Mouse (Mus musculus) kidney, postnatal 0 days (tissue): ENCODE data around the gene Kmt5a. TPM values are rescaled to one million over a fixed set of nuclear protein-coding genes. Genes with fewer than 3 reads are reported as not detected.
A peak's percentile ranks its signal among the peaks of the same experiment; 100 is the strongest.
"Not testable (repeated sequence)": the region's sequence is repeated elsewhere in the genome, so short reads cannot be mapped to it uniquely, and the experiment has no call there.

Experiments used
- ATAC-seq: fragments of 200-750 bp; cut with Nextera tagmentation; replicated peaks from 2 replicates; pipeline ENCODE4 v1.8.0; 2017; ENCODE audit warnings: low read depth, moderate number of reproducible peaks, moderate TSS enrichment, moderate library complexity; ENCODE audit not compliant: low FRiP score
- DNase-seq: peaks from one replicate; pipeline ENCODE4 v3.0.0-alpha.2; 2016; ENCODE audit warnings: low spot score
- H3K27ac ChIP-seq: fragments of 300-500 bp; sonication (generic); 2 replicates; pipeline ENCODE4 v1.5.1; 2014; ENCODE audit warnings: mild to moderate bottlenecking
- H3K27me3 ChIP-seq: fragments of 300-500 bp; sonication (generic); 2 replicates; pipeline ENCODE4 v1.6.1; 2014; ENCODE audit warnings: low read length, mixed read lengths; ENCODE audit not compliant: insufficient read depth
- H3K36me3 ChIP-seq: fragments of 300-500 bp; sonication (generic); 2 replicates; pipeline ENCODE4 v1.6.1; 2014; ENCODE audit warnings: low read length, mixed read lengths; ENCODE audit not compliant: insufficient read depth
- H3K4me1 ChIP-seq: fragments of 300-500 bp; sonication (generic); replicated peaks from 2 replicates; pipeline ENCODE4 v1.6.1; 2014; ENCODE audit warnings: antibody characterized with exemption, low read length, mixed read lengths; ENCODE audit not compliant: insufficient read depth
- H3K4me2 ChIP-seq: fragments of 300-500 bp; sonication (generic); 2 replicates; pipeline ENCODE4 v1.6.1; 2014; ENCODE audit warnings: mild to moderate bottlenecking, low read length, moderate library complexity, mixed read lengths
- H3K4me3 ChIP-seq: fragments of 300-500 bp; sonication (generic); replicated peaks from 2 replicates; pipeline ENCODE4 v1.5.1; 2014; ENCODE audit warnings: low read depth, low read length
- H3K9ac ChIP-seq: fragments of 300-500 bp; sonication (generic); 2 replicates; pipeline ENCODE4 v1.6.1; 2014; ENCODE audit warnings: low read depth, low read length
- H3K9me3 ChIP-seq: fragments of 300-500 bp; sonication (generic); replicated peaks from 2 replicates; pipeline ENCODE4 v1.6.1; 2016; ENCODE audit warnings: low read length, inconsistent platforms, mixed read lengths
- CTCF ChIP-seq: IDR thresholded peaks from 2 replicates; pipeline ENCODE4 v1.5.1; 2016; ENCODE audit warnings: antibody characterized with exemption, low read depth, mild to moderate bottlenecking, moderate library complexity
- WGBS: fragments of 180-500 bp; shearing (Covaris S2); extraction: QIAGEN DNeasy Blood & Tissue Kit; methylation state at CpG from one replicate; pipeline ENCODE4 v1.1.7; 2014; 5-methylcytosine and 5-hydroxymethylcytosine counted together
- polyA plus RNA-seq: library from polyadenylated mRNA; unstranded; fragments of >200 nt; fragmentation: Nextera tagmentation; extraction: Ambion mirVana; gene quantifications from 2 replicates; pipeline ENCODE4 v1.2.1, GENCODE M21; 2015

Kmt5a gene
- polyA plus RNA-seq, 1 experiment from 2014 or later = 47.5 TPM

DNA sequence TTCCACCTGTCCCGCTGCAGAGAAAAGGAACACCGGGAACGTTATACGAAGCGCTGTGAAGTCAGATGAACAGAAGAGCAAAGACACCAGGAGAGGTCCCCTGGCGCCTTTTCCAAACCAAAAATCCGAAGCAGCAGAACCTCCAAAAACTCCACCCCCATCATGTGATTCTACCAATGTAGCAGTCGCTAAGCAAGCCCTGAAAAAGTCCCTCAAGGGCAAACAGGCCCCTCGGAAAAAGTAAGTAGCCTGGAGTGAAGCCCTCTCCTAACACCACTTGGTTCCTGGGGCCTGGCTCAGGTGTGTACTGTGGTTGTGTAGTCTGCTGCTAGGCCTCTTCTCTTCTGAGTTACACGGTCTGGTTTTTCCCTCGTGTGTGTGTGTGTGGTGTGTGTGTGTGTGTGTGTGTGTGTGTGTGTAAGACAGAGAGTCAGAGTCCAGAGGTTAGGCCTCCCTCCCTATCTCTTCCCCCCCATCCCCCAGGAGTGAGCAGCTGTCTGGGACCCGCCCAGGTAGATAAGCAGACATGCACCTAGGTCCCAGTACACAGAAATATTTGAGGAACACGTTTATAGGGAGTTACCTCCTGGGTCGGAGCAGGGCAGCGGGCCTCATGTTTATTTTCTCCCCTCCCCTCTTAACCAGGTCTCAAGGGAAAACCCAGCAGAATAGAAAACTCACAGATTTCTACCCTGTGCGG, 11.1 kb downstream of the Kmt5a start:
- no peak for TF ChIP-seq CTCF
- Histone ChIP-seq H3K36me3 (peaks cover 52% of the 10 kb centered on the region), H3K27ac (no peak overlapping the region), H3K4me1 (no peaks in the 10 kb centered on the region; the same call in 1 of the 2 replicates), H3K27me3 (no peaks in the 10 kb centered on the region), H3K4me3 (no peak overlapping the region), H3K4me2 (no peak overlapping the region), H3K9ac (no peak overlapping the region), H3K9me3 (no peaks in the 10 kb centered on the region)
- DNase-seq (no peak), ATAC-seq (no peak)
- 73% methylated on average over 16 of the region's 16 CpGs for WGBS

DNA sequence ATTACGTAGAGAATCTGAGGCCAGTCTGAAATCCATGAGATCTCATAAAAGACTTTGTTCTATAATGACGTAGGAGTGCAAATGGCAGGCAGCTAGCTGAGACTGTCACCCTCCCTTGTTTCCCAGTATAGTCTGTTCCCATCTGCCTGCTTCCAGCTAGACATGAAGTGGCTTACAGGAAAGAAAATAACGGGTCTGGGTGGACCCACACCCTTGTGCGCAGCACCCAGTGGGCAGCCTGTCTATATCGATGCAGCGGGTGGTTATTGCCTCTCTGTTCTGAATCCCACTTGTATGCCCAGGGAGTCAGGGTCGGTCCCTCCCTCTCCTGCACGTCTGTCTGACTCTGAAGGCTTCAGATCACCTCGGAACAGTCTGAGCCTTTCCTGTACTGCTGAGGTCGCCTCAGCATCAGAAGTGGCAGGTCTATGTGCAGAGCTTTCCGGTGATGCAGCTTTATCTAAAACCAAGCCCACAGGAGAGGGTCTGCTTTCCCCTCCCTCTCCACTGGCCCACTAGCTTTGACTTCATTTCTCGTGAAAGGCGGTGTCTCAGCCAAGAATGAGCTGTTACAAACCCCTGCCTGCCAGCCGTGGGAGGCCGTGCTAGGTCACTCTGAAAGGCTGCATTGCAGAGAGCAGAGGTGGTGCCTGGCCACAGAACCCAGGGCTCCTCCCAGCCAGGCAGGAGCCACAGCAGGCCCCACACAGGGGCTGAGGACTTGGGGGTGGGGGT, 12.9 kb downstream of the Kmt5a start:
- no peak for TF ChIP-seq CTCF
- Histone ChIP-seq H3K9me3 (no peaks in the 10 kb centered on the region), H3K27me3 (no peaks in the 10 kb centered on the region), H3K36me3 (peaks cover 66% of the 10 kb centered on the region), H3K4me3 (no peak overlapping the region), H3K4me1 (no peaks in the 10 kb centered on the region; the same call in 1 of the 2 replicates), H3K27ac (peak overlapping the region; percentile 64), H3K4me2 (no peak overlapping the region), H3K9ac (no peak overlapping the region)
- DNase-seq = no peak
- 74% methylated on average over 15 of the region's 15 CpGs for WGBS
- no peak for ATAC-seq

DNA sequence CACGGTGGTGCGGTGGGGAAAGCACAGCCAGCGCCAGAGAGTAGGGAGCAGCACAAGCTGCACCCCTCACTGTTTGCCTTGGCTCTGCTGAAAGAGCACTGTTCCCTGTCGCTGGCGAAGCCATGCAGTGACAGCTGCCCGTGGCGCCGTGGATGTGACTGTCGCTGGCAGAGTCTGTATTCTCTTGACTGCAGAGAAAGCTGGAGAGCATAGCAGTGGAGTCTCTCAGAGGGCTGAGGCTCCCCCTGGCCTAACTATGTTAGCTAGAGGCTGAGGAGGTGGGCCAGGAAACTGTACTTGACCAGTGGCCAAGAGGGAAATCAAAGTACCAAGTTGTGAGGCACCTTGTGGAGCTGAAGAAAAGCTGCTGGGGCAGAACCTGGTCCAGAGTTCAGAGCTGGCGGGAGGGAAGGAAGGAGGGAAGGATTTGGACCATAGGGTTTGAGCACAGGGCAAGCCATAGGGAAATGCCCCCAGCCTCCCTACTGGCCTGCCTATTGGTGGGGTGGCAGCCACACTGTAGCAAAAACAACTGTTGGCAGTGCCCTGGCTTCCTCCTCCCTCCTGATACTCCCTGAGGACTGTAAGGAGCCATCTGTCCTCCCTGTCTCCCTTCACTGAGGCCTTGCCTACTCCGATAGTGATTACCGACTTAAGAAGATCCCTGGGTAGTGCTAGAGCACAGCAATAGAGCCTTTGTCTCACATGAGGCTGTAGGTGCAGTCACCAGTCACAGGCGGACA, 13.8 kb downstream of the Kmt5a start:
- peak overlapping the region; percentile 64 for H3K27ac ChIP-seq

DNA sequence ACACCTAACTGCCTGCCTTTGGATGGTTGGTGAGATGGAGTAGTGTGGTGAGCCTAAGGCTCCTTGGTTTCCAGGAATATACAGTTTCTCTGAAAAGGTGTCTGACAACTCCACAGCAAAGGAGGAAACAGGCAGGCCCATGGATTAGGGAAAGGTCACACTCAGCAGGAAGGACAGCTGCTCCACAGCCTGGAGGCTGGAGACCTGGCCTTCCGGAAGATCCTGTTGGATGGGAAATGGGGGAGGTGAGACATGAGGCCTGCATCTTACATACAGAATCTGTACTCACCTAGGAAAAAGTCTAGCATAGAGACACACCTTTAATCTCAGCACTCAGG, 14.3 kb downstream of the Kmt5a start:
- no peak for TF ChIP-seq CTCF
- Histone ChIP-seq H3K27me3 (no peaks in the 10 kb centered on the region), H3K4me1 (no peaks in the 10 kb centered on the region; the same call in 1 of the 2 replicates), H3K27ac (peak overlapping the region; percentile 63; the same call in 1 of the 2 replicates), H3K36me3 (peaks cover 69% of the 10 kb centered on the region), H3K9ac (no peak overlapping the region), H3K4me3 (no peak overlapping the region), H3K9me3 (no peaks in the 10 kb centered on the region), H3K4me2 (no peak overlapping the region)
- DNase-seq = no peak
- WGBS = 70% methylated on average over 1 of the region's 1 CpGs
- no peak for ATAC-seq

More for the DNA sequence above, 13.8 kb downstream of the Kmt5a start:
- H3K9ac ChIP-seq = no peak overlapping the region
- H3K27me3 ChIP-seq = no peaks in the 10 kb centered on the region
- no peaks in the 10 kb centered on the region for H3K9me3 ChIP-seq
- no peak overlapping the region for H3K4me2 ChIP-seq
- peaks cover 67% of the 10 kb centered on the region for H3K36me3 ChIP-seq
- ATAC-seq (peak; percentile 69), DNase-seq (no peak)
- H3K4me3 ChIP-seq = no peak overlapping the region
- WGBS = 84% methylated on average over 13 of the region's 13 CpGs
- no peak for TF ChIP-seq CTCF
- H3K4me1 ChIP-seq = no peaks in the 10 kb centered on the region; the same call in 1 of the 2 replicates

DNA sequence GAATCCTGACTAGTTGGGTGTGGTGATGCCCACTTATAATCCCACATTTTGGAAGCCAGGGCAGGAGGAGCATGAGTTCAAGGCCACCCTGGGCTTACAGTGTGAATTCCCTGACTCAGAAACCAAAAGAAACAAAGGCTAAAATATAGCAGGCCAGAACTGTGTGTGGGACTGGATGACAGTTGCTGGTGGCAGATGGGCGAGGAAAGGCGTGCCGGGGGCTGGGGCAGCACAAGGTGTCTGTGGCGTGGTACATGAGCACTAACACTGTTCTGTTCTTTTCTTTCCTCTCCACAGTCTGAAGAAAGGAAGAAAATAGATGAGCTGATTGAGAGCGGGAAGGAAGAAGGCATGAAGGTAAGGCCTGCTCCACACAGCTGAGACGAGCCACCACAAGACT, 17.0 kb downstream of the Kmt5a start:
- no peak for DNase-seq
- Histone ChIP-seq H3K9me3 (no peaks in the 10 kb centered on the region), H3K4me1 (no peaks in the 10 kb centered on the region; the same call in 1 of the 2 replicates), H3K27ac (no peak overlapping the region), H3K36me3 (peaks cover 51% of the 10 kb centered on the region), H3K4me2 (no peak overlapping the region), H3K9ac (no peak overlapping the region), H3K27me3 (no peaks in the 10 kb centered on the region), H3K4me3 (no peak overlapping the region)
- no peak for TF ChIP-seq CTCF
- ATAC-seq = no peak
- WGBS = 91% methylated on average over 6 of the region's 6 CpGs

DNA sequence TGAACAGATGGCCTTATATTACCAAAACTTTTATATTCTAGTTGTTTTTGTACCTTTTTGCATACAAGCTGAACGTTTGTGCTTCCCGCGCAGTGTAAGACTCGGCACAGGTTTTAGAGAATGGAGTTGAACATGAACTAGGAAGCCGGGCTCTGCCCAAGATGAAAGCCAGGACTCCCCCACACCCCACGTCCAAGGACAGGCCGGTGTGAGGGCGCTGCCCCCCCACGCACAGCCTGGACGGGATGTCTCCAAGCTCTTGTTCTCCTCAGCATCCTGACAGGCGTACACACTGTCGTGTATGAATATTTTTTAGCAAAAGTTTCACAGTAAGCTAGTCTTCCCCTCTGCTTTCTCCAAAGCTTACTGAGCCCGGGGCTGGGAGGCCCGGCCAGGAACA, 21.2 kb downstream of the Kmt5a start:
- 86% methylated on average over 14 of the region's 14 CpGs for WGBS
- not testable (repeated sequence) for DNase-seq, H3K4me3 ChIP-seq, H3K4me2 ChIP-seq, H3K27ac ChIP-seq, H3K9ac ChIP-seq, ATAC-seq, H3K27me3 ChIP-seq, H3K4me1 ChIP-seq, H3K9me3 ChIP-seq
- H3K36me3 ChIP-seq = peaks cover 45% of the 10 kb centered on the region
